Mouse (Mus musculus) MN1 (cell line): Measurements from ENCODE around the gene Axl.
A peak's percentile ranks its signal among the peaks of the same experiment; 100 is the strongest.

Source experiments
- DNase-seq: peaks from one replicate; pipeline ENCODE4 v3.0.0-alpha.2; 2016; ENCODE audit warnings: low spot score

The Axl gene

GRCm38 (mm10) chr7:25710519-25711130 is 77.9 kb downstream of the Axl start:
- peak; percentile 27 for DNase-seq

- no peak for DNase-seq
These were observed 78.5 kb downstream of the Axl start for GRCm38 (mm10) chr7:25709961-25710360.

- DNase-seq, result peak; percentile 23
These were observed 80.8 kb downstream of the Axl start for GRCm38 (mm10) chr7:25707581-25708292.
